Mouse (Mus musculus) liver (tissue): ENCODE measurements around the gene Polr3c.
"Not testable (repeated sequence)": the region's sequence is repeated elsewhere in the genome, so short reads cannot be mapped to it uniquely, and the experiment has no call there.

Experiments
- DNase-seq: peaks from one replicate; pipeline ENCODE4 v3.0.0-alpha.2; 2020; ENCODE audit warnings: mixed read lengths

Gene Polr3c

DNA sequence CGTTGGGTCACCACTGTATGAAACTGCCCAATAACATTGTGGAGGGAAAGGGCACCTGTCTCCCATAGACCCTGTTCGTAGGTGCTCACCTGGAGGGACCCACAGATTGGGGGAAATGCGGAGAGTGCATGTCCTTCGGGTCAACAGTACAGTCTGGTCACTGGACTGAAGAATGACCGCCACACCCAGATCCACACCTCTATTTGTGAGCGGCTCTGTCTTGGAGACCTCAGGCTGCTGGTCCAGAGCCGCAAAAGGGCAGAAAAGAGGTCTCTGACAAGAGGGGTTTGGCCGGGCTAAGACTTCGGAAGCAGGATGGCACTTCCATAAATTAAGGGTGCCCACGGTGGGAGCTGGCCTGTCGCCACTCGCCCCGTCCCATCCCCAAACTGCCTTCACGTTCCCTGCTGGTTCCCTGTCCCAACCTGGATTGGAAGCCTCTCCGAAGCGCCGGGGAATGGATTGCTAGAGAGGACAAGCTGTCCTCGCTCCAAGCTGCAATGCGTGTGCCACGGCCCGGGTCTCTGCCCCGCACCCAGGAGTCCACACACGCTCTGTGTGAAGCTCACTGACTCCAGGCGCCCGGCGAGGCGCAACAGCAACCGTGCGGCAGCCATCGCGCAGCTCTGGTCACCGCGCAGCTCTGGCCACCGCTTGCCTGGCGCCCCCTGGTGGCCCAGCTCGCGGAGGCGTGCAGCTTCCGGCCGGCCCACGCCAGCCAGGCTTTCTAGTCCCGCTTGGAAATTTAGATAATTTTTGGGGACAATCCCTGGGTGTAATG, 19.3 kb downstream of the Polr3c start, which contains the start of gene Nudt17:
Gene Nudt17, minus strand, starts transcription at position 660 of the 781 bp plus-strand sequence.
- DNase-seq = peak; percentile 80

DNA sequence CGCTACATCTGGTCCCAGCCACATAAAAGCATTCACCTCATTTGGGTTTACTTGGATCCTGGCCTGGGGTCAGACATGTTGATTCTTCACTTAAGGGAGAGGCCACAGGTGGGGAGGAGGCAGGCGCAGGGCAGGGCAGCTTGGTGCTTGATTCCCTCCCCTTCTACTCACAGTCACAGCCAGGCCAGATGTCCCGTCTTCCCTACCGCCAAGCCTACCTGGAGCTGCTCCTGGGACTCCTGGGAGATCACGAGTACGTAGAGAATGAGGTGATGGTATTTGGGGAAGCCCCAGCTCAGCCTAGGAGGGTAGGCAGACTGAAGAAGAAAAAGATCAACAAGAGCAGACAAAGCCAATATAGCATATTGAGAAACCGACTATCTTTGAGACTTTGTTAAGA, 20.4 kb downstream of the Polr3c start:
- no peak for DNase-seq

DNA sequence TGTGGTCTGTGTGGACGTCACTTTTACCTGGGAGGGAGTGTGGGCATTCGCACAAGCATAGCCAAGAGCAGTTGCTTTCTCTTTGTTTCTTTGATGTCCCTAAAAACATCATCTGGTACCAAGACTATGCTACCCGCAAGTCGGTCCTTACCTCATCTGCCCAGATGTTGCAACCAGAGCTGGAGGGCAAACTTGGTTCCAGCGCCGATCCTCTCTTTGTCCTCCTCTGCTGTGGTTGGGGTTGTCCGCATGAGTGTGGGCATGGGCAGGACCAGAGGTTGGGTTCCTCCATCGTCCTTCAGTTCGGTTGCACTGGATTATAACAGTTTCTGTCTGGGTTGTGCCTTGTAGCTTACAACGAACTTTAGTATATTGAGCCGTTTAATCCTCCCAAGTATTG, 21.2 kb downstream of the Polr3c start:
- no peak for DNase-seq

DNA sequence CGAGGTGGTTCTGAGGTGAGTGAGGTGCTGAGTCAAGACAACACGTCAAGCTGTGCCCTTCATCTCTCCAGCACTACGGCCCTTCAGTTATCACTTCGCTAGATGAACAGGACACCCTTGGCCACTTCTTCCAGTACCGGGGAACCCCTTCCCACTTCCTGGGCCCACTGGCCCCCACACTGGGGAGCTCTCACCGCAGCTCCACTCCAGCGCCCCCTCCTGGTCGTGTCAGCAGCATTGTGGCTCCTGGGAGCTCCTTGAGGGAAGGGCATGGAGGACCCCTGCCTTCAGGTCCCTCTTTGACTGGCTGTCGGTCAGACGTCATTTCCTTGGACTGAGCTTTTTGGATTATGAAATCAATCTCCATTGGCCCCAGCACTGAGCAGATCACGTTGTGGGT, 22.6 kb downstream of the Polr3c start:
- DNase-seq = peak; percentile 45

DNA sequence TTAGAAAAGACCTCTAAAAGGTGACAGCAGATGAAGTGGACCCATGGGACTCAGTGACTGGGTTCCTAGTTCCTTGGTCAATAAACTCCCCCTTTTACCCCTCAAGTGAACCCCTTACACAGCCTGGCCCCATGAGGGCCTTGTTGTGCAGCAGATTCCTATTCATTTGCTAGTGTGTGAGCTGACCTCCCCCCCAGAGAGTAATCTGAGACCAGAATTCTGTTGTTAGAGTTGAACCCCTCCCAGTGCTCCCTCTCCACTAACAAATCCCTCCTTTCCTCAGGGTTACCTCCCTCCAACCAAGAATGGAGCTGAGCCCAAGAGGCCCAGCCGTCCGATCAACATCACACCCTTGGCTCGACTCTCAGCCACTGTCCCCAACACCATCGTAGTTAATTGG, 26.4 kb downstream of the Polr3c start:
- DNase-seq = no peak

DNA sequence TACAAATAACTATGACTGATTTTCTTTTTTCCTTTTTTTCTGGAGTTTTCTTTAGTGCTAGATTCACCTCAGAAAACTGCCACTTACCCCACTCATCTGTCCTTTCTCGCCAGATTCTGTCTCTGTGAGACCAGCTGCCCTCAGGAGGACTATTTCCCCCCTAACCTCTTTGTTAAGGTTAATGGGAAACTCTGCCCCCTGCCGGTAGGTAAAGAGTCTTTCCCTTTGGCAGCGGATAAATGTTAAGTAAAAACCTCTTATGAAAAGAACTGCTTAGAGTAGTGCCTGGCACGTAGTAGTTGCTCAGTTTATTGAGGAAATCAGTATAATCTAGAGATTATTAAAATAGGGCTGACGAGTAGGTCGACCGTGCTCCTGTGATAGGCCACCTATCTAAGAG, 27.1 kb downstream of the Polr3c start:
- peak; percentile 38 for DNase-seq

- no peak for DNase-seq
Measured at GRCm38 (mm10) chr3:96698993-96699690, 28.3 kb downstream of the Polr3c start.

DNA sequence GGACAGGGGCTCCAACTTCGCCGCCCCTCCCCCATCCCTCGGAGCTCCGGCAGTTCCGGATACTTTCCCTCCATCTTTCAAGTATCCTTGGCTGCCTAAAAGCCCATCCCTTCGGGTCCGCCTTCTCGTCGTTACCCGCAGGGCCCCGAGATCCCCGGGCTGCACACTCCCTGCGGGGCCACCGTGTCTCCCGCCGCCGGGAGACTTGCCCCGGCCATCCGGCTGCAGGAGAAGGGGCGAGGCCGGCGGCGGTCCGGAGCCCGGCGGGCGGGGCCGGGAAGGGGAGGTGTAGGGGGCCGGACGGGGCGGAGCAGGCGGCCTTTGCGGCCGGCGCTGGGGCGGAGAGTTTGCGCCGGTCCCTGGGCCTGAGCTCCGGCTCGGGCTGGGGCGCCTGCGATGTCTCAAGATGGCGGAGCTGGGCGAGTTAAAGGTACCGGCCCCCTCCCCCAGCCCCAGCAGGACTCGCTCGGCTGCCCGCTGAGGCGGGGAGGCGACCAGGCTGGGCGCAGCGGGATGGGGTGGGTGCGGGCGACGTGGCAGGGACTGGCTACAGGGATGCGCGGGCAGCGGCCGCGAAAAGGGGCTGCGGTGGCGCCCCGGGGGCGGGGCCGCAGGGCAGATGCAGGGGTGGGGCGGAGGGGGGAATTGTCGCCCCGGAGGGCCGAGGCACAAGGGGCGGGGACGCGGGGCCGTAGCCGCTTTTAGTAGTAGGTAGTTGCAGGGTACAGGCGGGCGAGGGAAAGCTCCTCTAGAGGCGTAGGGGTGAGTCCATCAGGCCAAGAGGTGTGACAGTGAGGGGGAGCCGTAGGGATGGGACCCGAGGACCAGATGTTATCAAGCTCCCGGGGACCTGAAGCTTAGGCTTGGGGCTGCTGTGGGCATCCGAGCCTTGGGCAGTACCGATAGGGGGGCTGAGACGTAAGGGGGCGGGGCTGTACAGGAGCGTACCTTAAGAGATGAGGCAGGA, 30.4 kb downstream of the Polr3c start:
- peak; percentile 91 for DNase-seq

- DNase-seq = peak; percentile 88
Measured at GRCm38 (mm10) chr3:96696198-96696765, 31.1 kb downstream of the Polr3c start, which contains the start of gene Pias3. Gene Pias3, plus strand, starts transcription at chr3:96696384.

- no peak for DNase-seq
Measured at GRCm38 (mm10) chr3:96693579-96693978, 33.8 kb downstream of the Polr3c start.

DNA sequence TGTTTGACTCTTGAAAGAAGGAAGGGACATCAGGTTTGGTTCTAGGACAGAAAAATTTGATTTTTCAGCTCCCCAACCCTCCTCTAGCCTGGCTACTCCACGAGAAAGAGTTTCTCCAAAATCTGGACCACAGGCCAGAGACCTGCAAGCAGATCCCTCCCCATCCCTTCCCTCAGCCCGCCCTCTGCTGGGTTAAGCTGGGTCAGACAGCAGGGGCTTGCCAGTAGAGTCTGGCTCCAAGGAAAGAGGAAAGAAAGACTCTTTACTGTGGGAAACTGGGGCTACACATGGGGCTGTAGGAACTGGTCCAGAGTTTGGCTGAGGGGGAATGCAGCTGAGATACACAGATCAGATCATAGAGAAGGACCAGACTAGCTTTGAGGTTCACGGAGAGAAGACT, 34.9 kb downstream of the Polr3c start:
- DNase-seq = peak; percentile 42

- no peak for DNase-seq
Measured at GRCm38 (mm10) chr3:96690298-96690697, 37.1 kb downstream of the Polr3c start.

- DNase-seq = no peak
Measured at GRCm38 (mm10) chr3:96688854-96689253, 38.6 kb downstream of the Polr3c start.

GRCm38 (mm10) chr3:96686057-96686456, 41.4 kb downstream of the Polr3c start:
- DNase-seq = not testable (repeated sequence)

GRCm38 (mm10) chr3:96684822-96685156, 42.6 kb downstream of the Polr3c start:
- DNase-seq = no peak

- DNase-seq = no peak
Measured at GRCm38 (mm10) chr3:96684151-96684821, 43.1 kb downstream of the Polr3c start.

DNA sequence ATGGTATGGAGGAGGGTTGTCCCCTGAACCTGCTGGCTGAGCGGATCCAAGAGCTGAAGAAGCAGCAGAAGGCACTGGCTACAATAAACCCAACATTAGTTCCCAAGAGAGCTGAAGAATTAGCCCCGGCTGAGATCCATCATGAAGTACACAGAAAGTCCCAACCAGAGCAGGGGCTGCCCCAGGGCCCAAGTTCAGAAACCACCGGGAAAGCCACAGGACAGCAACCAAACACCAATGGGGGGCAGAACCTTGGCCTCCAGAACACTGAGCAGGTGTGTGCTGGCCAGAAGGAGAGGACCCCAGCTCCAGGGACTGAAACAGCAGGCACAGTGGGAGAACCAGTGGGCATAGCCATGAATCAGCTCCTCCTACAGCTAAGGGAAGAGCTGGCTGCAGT, 43.9 kb downstream of the Polr3c start:
- DNase-seq = no peak

DNA sequence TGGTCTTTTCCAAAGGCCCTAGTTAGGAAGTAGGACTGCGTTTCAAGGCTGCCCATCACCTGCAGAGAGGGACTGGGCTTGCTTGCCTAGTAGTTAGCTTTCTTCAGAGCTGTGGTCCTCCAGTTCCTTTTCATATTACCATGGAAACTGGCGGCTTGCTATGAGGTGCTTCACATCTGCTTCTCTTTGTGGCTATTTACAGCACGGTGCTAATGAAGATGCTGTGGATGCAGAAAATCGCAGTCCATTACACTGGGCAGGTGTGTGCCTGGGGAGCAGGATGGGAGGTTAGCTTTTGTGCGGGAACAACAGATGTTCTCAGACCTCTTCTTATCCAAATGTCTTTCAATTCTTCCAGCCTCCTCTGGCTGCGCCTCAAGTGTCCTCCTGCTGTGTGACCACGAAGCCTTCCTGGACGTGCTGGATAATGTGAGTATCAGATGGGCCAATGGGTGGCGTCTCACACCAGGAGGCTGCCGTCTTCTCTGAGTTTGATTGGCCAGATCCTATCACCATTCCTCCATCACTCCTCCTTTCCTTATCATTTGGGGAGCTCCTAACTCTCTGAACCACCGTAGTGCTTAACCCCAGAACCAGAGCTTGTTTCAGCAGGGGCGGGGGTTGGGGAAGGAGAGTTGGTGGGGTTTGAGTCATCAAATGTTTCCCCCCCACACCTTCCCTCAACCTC, 47.0 kb downstream of the Polr3c start:
- DNase-seq = no peak

DNA sequence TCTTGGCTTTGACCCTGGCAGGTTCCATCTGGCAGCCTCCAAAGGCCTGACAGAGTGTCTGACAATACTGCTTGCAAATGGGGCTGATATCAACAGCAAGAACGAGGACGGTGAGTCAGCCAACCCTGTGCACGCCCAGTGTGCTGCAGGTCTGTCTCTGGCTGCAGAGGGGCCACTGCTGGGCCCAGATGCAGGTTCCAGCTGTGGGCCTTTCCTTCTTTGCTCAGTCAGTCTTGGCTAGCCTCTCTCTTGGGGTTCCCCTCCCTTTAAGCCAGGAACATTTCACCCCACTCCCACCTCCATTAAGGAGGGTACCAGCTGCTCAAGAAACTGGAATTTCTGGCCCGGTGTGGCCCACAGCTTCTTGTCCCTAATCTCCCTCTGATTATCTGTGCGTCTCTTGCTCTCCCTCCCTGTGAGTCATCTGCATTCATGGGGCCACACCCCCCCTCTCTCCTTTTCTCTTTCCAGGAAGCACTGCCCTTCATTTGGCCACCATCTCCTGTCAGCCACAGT, 48.2 kb downstream of the Polr3c start:
- DNase-seq = no peak

- DNase-seq = no peak
Measured at GRCm38 (mm10) chr3:96678456-96678855, 49.0 kb downstream of the Polr3c start.

GRCm38 (mm10) chr3:96675690-96676089, 51.7 kb downstream of the Polr3c start:
- DNase-seq = no peak
